Mouse (Mus musculus): Measurements from ENCODE around the gene Arhgap9. TPM values are rescaled to one million over a fixed set of nuclear protein-coding genes. Genes with fewer than 3 reads are reported as not detected.

Arhgap9 gene
- total RNA-seq, 1 experiment from 2014 or later: 2.1 TPM

GRCm38 (mm10) chr10:127343029-127343428 is 21.3 kb downstream of the Arhgap9 start:
- DNase-seq: no peak

GRCm38 (mm10) chr10:127346173-127346572 is 24.4 kb downstream of the Arhgap9 start:
- no peak for DNase-seq

- peak; percentile 50 for DNase-seq
Observed at GRCm38 (mm10) chr10:127348957-127349356, 27.2 kb downstream of the Arhgap9 start.

GRCm38 (mm10) chr10:127349810-127350209 is 28.0 kb downstream of the Arhgap9 start:
- no peak for DNase-seq

GRCm38 (mm10) chr10:127350594-127351284 is 29.0 kb downstream of the Arhgap9 start:
- DNase-seq: peak; percentile 81

- DNase-seq: no peak
Observed at GRCm38 (mm10) chr10:127351285-127351595, 29.5 kb downstream of the Arhgap9 start.

GRCm38 (mm10) chr10:127351719-127352118 is 30.0 kb downstream of the Arhgap9 start:
- DNase-seq: no peak

- DNase-seq: no peak
Observed at GRCm38 (mm10) chr10:127352187-127352586, 30.4 kb downstream of the Arhgap9 start.

- DNase-seq: no peak
Observed at GRCm38 (mm10) chr10:127352766-127353165, 31.0 kb downstream of the Arhgap9 start.

- DNase-seq: peak; percentile 70
Observed at GRCm38 (mm10) chr10:127353909-127354895, 32.4 kb downstream of the Arhgap9 start, which contains the start of gene Inhbe. TSS of gene Inhbe (minus strand) at chr10:127354411.

- no peak for DNase-seq
Observed at GRCm38 (mm10) chr10:127355336-127355735, 33.6 kb downstream of the Arhgap9 start.

GRCm38 (mm10) chr10:127360714-127361113 is 39.0 kb downstream of the Arhgap9 start:
- DNase-seq: no peak

GRCm38 (mm10) chr10:127367116-127367515 is 45.4 kb downstream of the Arhgap9 start:
- no peak for DNase-seq

GRCm38 (mm10) chr10:127368273-127368672 is 46.5 kb downstream of the Arhgap9 start:
- no peak for DNase-seq

- DNase-seq: no peak
Observed at GRCm38 (mm10) chr10:127369834-127370820, 48.4 kb downstream of the Arhgap9 start, which contains the start of gene Inhbc. TSS of gene Inhbc (minus strand) at chr10:127370431.

GRCm38 (mm10) chr10:127371023-127371422 is 49.3 kb downstream of the Arhgap9 start:
- no peak for DNase-seq

GRCm38 (mm10) chr10:127377700-127378099 is 55.9 kb downstream of the Arhgap9 start:
- DNase-seq: no peak
